Mouse (Mus musculus): ENCODE data around the gene Prex1. TPM values are rescaled to one million over a fixed set of nuclear protein-coding genes. Genes with fewer than 3 reads are reported as not detected.

Gene Prex1
- total and polyA plus RNA-seq, 3 experiments: 3.8 to 21.6 (median 5.9) TPM

- peaks cover 39% of the 10 kb centered on the region for H3K36me3 ChIP-seq (replicated peaks)
- H3K4me1 ChIP-seq (ENCODE audit: insufficient read depth, low read depth, low read length): peaks cover 33% of the 10 kb centered on the region
- H3K4me3 ChIP-seq (ENCODE audit: low read depth, low read length): peak overlapping the region; percentile 27; the same call in 1 of the 2 replicates
- ATAC-seq (ENCODE audit: extremely low read depth, insufficient number of reproducible peaks, low FRiP score, poor library complexity, severe bottlenecking) (no peak), DNase-seq (ENCODE audit: low spot score) (no peak)
- H3K9me3 ChIP-seq (replicated peaks): no peaks in the 10 kb centered on the region
- H3K27me3 ChIP-seq (ENCODE audit: insufficient read depth, low read length): no peaks in the 10 kb centered on the region
- TF ChIP-seq GATA1 (IDR thresholded peaks at IDR 0.05; ENCODE audit: borderline replicate concordance, low read length) (no peak), POLR2AphosphoS5 (IDR thresholded peaks at IDR 0.05; ENCODE audit: insufficient replicate concordance, low read depth, low read length) (no peak), CTCF (IDR thresholded peaks at IDR 0.05; ENCODE audit: low read depth, low read length) (no peak), GATA2 (IDR thresholded peaks at IDR 0.05; ENCODE audit: borderline replicate concordance, low read depth, low read length) (no peak), TAL1 (conservative IDR thresholded peaks at IDR 0.05; ENCODE audit: low read depth, low read length) (no peak)
Measured at GRCm38 (mm10) chr2:166671019-166671418, 42.6 kb downstream of the Prex1 start.

GRCm38 (mm10) chr2:166669922-166670321 lies 43.7 kb downstream of the Prex1 start:
- Histone ChIP-seq H3K4me1 (ENCODE audit: insufficient read depth, low read depth, low read length) (peaks cover 25% of the 10 kb centered on the region), H3K27me3 (ENCODE audit: insufficient read depth, low read length) (no peaks in the 10 kb centered on the region)

GRCm38 (mm10) chr2:166667790-166668695 lies 45.6 kb downstream of the Prex1 start:
- Histone ChIP-seq H3K4me1 (ENCODE audit: insufficient read depth, low read depth, low read length) (peaks cover 18% of the 10 kb centered on the region), H3K27me3 (ENCODE audit: insufficient read depth, low read length) (no peaks in the 10 kb centered on the region), H3K9me3 (replicated peaks) (no peaks in the 10 kb centered on the region), H3K4me3 (ENCODE audit: low read depth, low read length) (no peak overlapping the region), H3K36me3 (replicated peaks) (peaks cover 68% of the 10 kb centered on the region)
- DNase-seq (ENCODE audit: low spot score): no peak
- ATAC-seq (ENCODE audit: extremely low read depth, insufficient number of reproducible peaks, low FRiP score, poor library complexity, severe bottlenecking): no peak
- TF ChIP-seq POLR2AphosphoS5 (IDR thresholded peaks at IDR 0.05; ENCODE audit: insufficient replicate concordance, low read depth, low read length): no peak
- TF ChIP-seq GATA1 (IDR thresholded peaks at IDR 0.05; ENCODE audit: borderline replicate concordance, low read length): no peak
- TF ChIP-seq GATA2 (IDR thresholded peaks at IDR 0.05; ENCODE audit: borderline replicate concordance, low read depth, low read length): no peak
- TF ChIP-seq TAL1 (conservative IDR thresholded peaks at IDR 0.05; ENCODE audit: low read depth, low read length): no peak
- no peak for TF ChIP-seq CTCF (IDR thresholded peaks at IDR 0.05; ENCODE audit: low read depth, low read length)

More at GRCm38 (mm10) chr2:166669922-166670321, 43.7 kb downstream of the Prex1 start:
- peaks cover 49% of the 10 kb centered on the region for H3K36me3 ChIP-seq (replicated peaks)
- H3K4me3 ChIP-seq (ENCODE audit: low read depth, low read length): peak overlapping the region; percentile 65
- TF ChIP-seq TAL1 (conservative IDR thresholded peaks at IDR 0.05; ENCODE audit: low read depth, low read length): no peak
- no peak for TF ChIP-seq GATA2 (IDR thresholded peaks at IDR 0.05; ENCODE audit: borderline replicate concordance, low read depth, low read length)
- TF ChIP-seq GATA1 (IDR thresholded peaks at IDR 0.05; ENCODE audit: borderline replicate concordance, low read length): no peak
- TF ChIP-seq POLR2AphosphoS5 (IDR thresholded peaks at IDR 0.05; ENCODE audit: insufficient replicate concordance, low read depth, low read length): no peak
- no peak for TF ChIP-seq CTCF (IDR thresholded peaks at IDR 0.05; ENCODE audit: low read depth, low read length)
- H3K9me3 ChIP-seq (replicated peaks): no peaks in the 10 kb centered on the region
- peak; percentile 51 for DNase-seq (ENCODE audit: low spot score)
- ATAC-seq (ENCODE audit: extremely low read depth, insufficient number of reproducible peaks, low FRiP score, poor library complexity, severe bottlenecking): peak; percentile 72

GRCm38 (mm10) chr2:166666175-166666574 lies 47.5 kb downstream of the Prex1 start:
- DNase-seq (ENCODE audit: low spot score) (no peak), ATAC-seq (ENCODE audit: extremely low read depth, insufficient number of reproducible peaks, low FRiP score, poor library complexity, severe bottlenecking) (no peak)
- Histone ChIP-seq H3K36me3 (replicated peaks) (peaks cover 83% of the 10 kb centered on the region), H3K27me3 (ENCODE audit: insufficient read depth, low read length) (no peaks in the 10 kb centered on the region), H3K4me3 (ENCODE audit: low read depth, low read length) (no peak overlapping the region), H3K4me1 (ENCODE audit: insufficient read depth, low read depth, low read length) (peaks cover 16% of the 10 kb centered on the region), H3K9me3 (replicated peaks) (no peaks in the 10 kb centered on the region)
- TF ChIP-seq TAL1 (conservative IDR thresholded peaks at IDR 0.05; ENCODE audit: low read depth, low read length) (no peak), POLR2AphosphoS5 (IDR thresholded peaks at IDR 0.05; ENCODE audit: insufficient replicate concordance, low read depth, low read length) (no peak), CTCF (IDR thresholded peaks at IDR 0.05; ENCODE audit: low read depth, low read length) (no peak), GATA1 (IDR thresholded peaks at IDR 0.05; ENCODE audit: borderline replicate concordance, low read length) (no peak)

- no peaks in the 10 kb centered on the region for H3K9me3 ChIP-seq (replicated peaks)
- H3K36me3 ChIP-seq (replicated peaks): peaks cover 84% of the 10 kb centered on the region
- no peaks in the 10 kb centered on the region for H3K27me3 ChIP-seq (ENCODE audit: insufficient read depth, low read length)
- TF ChIP-seq CTCF (IDR thresholded peaks at IDR 0.05; ENCODE audit: low read depth, low read length): no peak
- TF ChIP-seq POLR2AphosphoS5 (IDR thresholded peaks at IDR 0.05; ENCODE audit: insufficient replicate concordance, low read depth, low read length): no peak
- TF ChIP-seq GATA1 (IDR thresholded peaks at IDR 0.05; ENCODE audit: borderline replicate concordance, low read length): no peak
- no peak for ATAC-seq (ENCODE audit: extremely low read depth, insufficient number of reproducible peaks, low FRiP score, poor library complexity, severe bottlenecking)
- no peak overlapping the region for H3K4me3 ChIP-seq (ENCODE audit: low read depth, low read length)
- no peak for DNase-seq (ENCODE audit: low spot score)
- H3K4me1 ChIP-seq (ENCODE audit: insufficient read depth, low read depth, low read length): peaks cover 8% of the 10 kb centered on the region
Measured at GRCm38 (mm10) chr2:166665244-166665922, 48.2 kb downstream of the Prex1 start.

- H3K4me1 ChIP-seq (ENCODE audit: insufficient read depth, low read depth, low read length): 0 out of 2 replicates have a peak, but pooled peaks cover 3% of the 10 kb centered on the region
Measured at GRCm38 (mm10) chr2:166664506-166664905, 49.1 kb downstream of the Prex1 start.

More at GRCm38 (mm10) chr2:166664506-166664905, 49.1 kb downstream of the Prex1 start:
- DNase-seq (ENCODE audit: low spot score) (no peak), ATAC-seq (ENCODE audit: extremely low read depth, insufficient number of reproducible peaks, low FRiP score, poor library complexity, severe bottlenecking) (no peak)
- TF ChIP-seq CTCF (IDR thresholded peaks at IDR 0.05; ENCODE audit: low read depth, low read length) (no peak), TAL1 (conservative IDR thresholded peaks at IDR 0.05; ENCODE audit: low read depth, low read length) (no peak), GATA2 (IDR thresholded peaks at IDR 0.05; ENCODE audit: borderline replicate concordance, low read depth, low read length) (no peak), POLR2AphosphoS5 (IDR thresholded peaks at IDR 0.05; ENCODE audit: insufficient replicate concordance, low read depth, low read length) (no peak), GATA1 (IDR thresholded peaks at IDR 0.05; ENCODE audit: borderline replicate concordance, low read length) (no peak)
- H3K4me3 ChIP-seq (ENCODE audit: low read depth, low read length): no peak overlapping the region
- H3K9me3 ChIP-seq (replicated peaks): no peaks in the 10 kb centered on the region
- H3K36me3 ChIP-seq (replicated peaks): peaks cover 80% of the 10 kb centered on the region
- H3K27me3 ChIP-seq (ENCODE audit: insufficient read depth, low read length): no peaks in the 10 kb centered on the region
